Mouse (Mus musculus) G1E-ER4 (cell line): ENCODE data around the gene Sp1. TPM values are rescaled to one million over a fixed set of nuclear protein-coding genes. Genes with fewer than 3 reads are reported as not detected.

Experiments
- GATA1 ChIP-seq: IDR thresholded peaks from one replicate; pipeline ENCODE4 v1.8.0; 2012; ENCODE audit warnings: low read length, inconsistent platforms
- polyA plus RNA-seq: library from polyadenylated mRNA; stranded (reverse); fragments of >175 nt; gene quantifications from 2 replicates; pipeline ENCODE4 v1.2.3, GENCODE M21; 2012

Gene Sp1
- polyA plus RNA-seq, 1 experiment: 15.3 TPM

DNA sequence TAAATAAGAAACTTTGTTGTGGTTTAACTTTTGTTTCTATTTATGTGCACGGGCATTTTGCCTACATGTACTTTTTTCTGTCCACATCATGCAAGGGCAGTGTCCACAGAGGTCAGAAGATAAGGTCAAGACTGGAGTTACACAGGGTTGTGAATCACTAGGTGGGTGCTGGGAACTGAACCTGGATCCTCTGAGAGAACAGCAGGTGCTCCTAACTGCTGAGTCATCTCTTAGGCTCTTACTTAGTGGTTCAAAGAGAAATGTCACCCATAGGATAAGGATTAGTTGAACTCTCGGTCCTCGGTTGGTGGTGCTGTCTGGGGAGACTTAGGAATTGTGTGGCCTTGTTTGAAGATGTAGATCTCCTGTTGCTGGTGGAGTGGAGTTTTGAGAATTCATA lies 17.0 kb upstream of the Sp1 start:
- TF ChIP-seq GATA1: no peak

DNA sequence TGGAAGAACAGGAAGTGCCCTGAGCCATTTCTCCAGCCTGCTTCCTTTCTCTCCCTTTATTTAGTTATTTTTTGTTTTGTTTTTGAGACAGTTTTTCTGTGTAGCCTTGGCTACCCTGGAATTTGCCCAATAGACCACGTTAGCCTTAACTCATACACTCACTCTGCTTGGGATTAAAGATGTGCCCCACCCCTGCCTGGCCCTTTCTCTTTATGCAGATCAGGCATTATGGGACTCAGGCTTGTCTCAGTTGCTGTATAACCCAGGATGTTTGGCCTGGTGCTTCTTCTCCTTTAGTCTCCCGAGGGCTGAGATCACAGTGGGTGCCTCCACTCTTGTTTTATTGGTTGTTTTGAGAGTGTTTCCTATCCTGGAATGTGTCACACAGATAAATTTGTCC lies 13.4 kb upstream of the Sp1 start:
- no peak for TF ChIP-seq GATA1

DNA sequence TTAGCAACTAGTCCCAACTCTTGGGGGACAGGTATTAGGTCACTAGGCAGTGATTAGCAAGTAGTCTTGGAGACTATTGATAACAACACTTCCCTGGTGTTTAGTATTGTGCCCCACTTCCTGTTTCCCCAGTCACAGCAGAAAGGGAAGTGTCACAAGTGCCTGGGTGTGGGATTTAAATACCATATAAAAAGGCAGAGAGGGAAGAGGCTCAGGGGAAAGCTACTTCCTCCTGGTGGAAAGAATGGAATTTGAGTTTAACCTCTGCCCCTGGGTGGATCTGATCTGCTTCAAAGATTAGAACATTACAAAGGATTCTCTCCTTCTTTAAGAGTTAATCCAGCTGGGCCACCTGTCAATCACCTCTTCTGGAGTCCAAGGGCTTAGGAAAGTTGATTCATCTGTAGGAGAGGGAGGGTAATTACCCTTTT lies 12.3 kb upstream of the Sp1 start:
- no peak for TF ChIP-seq GATA1

DNA sequence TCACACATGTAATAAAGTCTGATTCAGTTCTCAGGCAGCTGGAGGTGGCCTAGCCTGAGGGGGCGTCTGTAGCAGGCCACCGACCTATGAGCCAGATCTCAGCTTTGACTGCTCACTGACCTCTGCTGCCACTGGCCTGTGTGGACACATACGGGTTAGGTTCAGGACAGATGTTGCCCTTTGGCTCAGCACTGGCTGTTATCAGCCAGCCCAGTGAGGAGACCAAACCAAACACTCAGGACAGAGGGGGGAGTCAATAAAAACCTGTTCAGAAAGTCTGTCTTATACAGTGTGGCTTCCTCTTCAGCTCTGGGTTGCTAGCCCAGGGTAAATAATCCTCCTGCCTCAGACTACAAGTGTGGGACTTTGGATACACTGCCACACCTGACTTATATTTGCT lies 10.9 kb upstream of the Sp1 start:
- TF ChIP-seq GATA1: no peak

DNA sequence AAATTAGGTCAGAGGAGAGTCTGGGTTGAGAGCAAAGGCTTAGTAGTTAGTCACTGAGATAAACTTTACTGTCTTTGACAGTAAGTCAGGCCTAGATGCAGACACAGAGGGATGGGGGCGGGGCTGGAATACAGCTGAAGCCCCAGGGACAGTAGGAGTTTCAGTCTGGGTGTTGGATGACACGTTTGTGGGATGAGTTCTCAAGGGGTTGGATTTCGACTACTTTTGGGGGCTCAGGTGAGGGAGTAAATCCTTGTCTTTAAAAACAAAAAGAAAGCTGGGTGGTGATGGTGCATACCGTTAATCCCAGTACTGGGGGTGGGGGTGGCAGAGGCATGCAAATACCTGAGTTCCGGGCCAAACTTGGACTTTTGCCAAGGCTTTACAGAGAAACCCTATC lies 7.3 kb upstream of the Sp1 start:
- TF ChIP-seq GATA1: no peak

DNA sequence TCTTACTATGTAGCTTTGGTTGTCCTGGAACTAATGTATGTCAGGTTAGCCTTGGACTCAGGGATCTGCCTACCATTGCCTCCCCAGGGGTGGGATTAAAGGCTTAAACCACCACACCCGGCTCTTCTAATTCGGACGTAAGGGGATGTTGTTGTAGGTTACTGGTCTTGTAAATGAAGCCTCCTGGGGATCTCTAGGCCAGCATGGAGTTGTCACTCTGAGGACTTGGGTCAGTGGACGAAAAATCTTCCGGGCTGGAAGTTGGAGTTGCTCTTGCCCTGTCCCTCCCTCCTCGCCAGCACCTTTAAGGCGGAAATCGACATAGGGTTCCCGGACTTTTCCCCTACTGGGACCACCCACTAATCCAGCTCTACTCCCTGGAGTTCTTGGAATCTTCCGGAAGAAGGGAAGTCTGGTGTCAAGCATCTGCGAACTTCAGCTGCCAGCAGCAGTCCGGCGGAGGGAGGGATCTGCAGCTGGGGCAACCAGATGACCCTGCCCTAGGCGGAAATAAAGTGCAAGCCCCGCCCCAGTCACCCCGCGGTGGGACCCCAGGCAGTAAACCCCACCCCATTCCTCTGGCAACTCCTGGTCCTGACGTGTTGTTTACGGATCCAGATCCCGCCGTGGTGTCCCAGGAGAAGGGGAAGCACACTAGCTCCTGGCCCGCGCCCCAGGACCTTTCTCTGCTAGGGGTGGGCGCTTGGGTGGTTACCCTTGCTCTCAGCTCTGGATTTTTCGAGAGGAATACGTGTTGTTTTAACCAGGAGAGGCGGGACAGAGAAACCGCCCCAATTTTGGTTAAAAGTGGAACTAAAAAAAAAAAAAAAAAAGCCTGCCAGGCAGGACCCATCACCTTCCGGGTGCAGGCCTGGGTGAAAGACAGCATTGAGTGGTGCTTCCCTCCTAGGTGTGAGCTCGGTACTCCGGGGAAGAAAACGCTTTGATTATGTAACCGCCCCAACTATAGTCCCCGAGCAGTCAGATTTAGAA lies 6.4 kb upstream of the Sp1 start:
- no peak for TF ChIP-seq GATA1

DNA sequence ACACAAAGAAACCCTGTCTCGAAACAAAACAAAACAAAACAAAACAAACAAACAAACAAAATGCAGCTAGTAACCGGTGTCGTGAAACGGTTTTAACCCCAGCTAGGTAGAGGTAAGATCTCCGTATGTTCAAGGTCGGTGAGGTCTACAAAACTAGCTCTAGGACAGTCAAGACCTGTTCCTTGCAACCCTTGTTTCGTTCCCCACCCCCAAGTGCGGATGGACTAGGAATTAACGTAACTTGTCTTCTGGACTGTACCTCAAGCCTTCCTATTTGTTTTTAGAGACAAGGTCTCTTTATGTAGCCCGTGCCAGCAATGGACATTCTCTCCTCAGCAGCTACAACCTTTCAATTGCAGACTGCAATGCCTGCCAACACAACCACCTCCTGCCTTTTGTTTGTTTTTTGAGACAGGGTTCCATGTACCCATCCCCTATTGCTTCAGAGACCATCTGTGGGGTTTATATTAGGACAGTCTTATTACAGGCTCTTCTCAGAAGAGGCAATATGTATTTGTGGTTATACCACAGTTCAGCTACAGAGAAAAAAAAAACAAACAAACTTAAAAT lies 5.4 kb upstream of the Sp1 start:
- no peak for TF ChIP-seq GATA1

DNA sequence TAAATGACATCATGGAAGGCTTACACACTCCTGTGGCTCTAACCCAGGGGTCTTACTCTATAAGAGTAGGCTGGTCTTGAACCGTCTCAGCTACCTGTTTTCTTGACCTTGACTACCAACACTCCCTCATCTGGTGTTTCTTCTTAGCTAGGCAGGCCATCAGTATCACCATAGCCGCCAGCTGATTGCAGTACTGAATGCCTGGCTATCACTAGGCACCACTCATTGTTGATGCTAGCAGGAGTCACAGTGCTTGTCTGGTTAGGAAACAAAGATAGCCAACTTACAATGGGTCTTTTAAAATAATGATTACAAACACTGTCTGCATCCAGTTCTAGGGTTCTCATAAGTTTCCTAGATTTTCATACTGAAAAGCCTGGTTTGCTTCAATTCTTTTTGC lies 4.7 kb upstream of the Sp1 start:
- TF ChIP-seq GATA1: no peak

DNA sequence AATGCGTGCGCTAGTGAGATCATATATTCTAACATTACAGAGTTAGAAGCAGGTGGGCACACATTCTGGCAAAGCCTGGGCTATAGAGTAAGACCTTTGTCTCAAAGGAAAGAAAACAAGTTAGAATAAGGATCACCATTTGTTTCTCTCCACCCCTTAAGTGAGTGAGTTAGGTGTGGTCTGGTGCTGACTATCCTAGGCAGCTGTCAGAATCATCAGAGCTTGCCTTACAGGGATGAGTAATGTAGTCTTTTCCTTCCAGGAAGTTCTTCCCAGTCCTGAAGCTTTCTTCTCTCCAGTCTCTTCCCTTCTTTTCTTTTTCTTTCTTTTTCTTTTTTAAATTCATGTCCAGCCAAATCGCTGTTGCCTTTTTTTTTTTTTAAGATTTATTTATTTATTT lies 3.7 kb upstream of the Sp1 start:
- TF ChIP-seq GATA1: no peak

GRCm38 (mm10) chr15:102404608-102405488 lies 1.1 kb upstream of the Sp1 start:
- TF ChIP-seq GATA1: no peak

GRCm38 (mm10) chr15:102406196-102406911 lies 411 bp downstream of the Sp1 start:
- TF ChIP-seq GATA1: no peak

- TF ChIP-seq GATA1: no peak
These were observed 1.1 kb downstream of the Sp1 start for GRCm38 (mm10) chr15:102406912-102407580.

DNA sequence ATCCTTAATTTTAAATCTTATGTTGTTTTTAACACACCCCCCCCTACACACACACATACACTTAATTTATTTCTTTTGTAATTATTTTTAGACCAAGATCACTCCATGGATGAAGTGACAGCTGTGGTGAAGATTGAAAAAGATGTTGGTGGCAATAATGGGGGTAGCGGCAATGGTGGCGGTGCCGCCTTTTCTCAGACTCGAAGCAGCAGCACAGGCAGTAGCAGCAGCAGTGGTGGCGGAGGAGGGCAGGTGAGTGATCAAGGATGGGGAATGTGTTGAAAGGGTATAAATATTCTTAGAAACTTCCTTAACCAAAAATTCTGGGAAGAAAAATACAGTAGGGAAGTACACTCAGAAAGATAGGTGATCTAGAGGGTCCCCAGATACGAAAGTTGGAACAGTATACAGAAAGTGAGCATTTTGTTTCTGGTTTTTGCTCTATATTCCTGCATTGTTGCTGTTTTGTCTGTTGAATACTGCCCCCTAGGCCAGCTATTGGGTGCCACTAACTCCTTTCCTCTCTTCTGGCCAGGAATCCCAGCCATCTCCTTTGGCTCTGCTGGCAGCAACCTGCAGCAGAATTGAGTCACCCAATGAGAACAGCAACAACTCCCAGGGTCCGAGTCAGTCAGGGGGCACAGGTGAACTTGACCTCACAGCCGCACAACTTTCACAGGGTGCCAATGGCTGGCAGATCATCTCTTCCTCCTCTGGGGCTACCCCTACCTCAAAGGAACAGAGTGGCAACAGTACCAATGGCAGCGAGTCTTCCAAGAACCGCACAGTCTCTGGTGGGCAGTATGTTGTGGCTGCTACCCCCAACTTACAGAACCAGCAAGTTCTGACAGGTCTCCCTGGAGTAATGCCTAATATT lies 2.0 kb downstream of the Sp1 start:
- no peak for TF ChIP-seq GATA1
